Mouse (Mus musculus): ENCODE measurements around the gene Rom1.

Rom1 gene

GRCm38 (mm10) chr19:8941515-8942217 lies 12.5 kb upstream of the Rom1 start, which contains the start of gene Mta2:
Gene Mta2, plus strand, starts transcription at chr19:8941875.
- peak; percentile 98 for DNase-seq

DNA sequence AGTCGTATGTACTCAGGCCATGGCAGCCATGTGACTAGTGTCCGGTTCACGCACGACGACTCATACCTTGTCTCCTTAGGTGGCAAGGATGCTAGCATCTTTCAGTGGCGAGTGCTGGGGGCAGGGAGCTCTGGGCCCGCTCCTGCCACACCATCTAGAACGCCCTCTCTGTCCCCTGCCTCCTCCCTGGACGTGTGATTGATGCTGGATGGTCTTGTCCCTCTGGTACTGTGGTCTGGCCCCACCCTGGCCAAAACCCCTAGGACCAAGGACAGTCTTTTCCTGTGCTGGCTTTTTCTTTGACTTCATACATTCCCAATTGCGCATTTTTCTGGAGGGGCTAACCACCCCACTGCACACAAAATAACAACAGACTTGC lies 12.0 kb upstream of the Rom1 start:
- DNase-seq = no peak

DNA sequence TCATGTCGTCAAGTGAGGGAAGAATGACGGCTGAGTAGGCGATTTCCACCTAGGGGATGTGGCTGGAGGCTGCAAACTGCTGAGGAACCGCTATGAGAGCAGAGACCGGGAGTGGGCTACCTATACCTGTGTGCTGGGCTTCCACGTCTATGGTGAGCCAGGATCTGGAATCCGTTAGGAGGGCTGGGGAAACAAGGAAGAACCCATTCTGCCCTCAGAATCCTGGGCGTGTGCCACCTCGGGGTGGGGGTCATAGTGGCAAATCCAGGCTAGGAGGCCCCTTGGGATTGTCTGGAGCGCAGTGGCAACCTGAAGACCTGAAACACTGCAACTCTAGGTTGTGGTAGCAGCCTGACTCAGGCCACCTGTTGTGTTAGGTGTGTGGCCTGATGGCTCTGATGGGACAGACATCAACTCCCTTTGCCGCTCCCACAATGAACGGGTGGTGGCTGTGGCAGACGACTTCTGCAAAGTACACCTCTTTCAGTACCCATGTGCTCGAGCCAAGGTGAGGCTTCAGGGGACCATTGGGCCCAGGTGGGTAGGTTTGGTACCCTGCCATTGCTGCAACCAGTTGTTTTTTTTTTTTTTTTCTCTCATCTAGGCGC lies 11.5 kb upstream of the Rom1 start:
- no peak for DNase-seq

- DNase-seq = no peak
Observed at GRCm38 (mm10) chr19:8936736-8937135, 7.6 kb upstream of the Rom1 start.

- DNase-seq = no peak
Observed at GRCm38 (mm10) chr19:8930771-8931170, 1.6 kb upstream of the Rom1 start.

GRCm38 (mm10) chr19:8930117-8930516 lies 961 bp upstream of the Rom1 start:
- DNase-seq = no peak

- DNase-seq = no peak
Observed at GRCm38 (mm10) chr19:8928689-8929223, 400 bp downstream of the Rom1 start.

- DNase-seq = no peak
Observed at GRCm38 (mm10) chr19:8927891-8928525, 1.1 kb downstream of the Rom1 start.

- DNase-seq = peak; percentile 9
Observed at GRCm38 (mm10) chr19:8926766-8927165, 2.4 kb downstream of the Rom1 start.

GRCm38 (mm10) chr19:8921741-8922140 lies 7.4 kb downstream of the Rom1 start:
- no peak for DNase-seq

DNA sequence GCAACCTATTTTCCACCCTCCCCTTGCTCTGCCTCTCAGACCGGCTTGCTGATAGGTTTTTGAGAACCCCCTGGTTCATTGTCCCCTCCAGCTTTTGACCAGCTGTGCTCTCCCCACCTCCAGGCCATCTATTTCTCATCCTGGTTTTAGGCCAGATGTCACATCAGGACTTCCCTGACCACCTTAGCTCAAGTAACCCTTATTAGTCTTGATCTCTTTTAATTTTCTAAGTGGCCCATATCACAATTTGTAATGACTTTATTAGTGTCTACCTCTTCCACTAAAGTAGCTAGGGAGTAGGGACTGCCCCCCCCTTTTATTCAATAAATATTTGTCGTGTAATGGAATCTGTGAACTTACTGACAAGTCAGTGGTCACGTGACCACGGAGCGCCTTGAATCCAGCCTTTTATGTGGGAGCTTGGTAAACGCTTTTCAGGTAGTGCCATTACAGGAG lies 8.3 kb downstream of the Rom1 start:
- peak; percentile 47 for DNase-seq

- peak; percentile 97 for DNase-seq
Observed at GRCm38 (mm10) chr19:8920073-8920736, 9.0 kb downstream of the Rom1 start, which contains the start of gene B3gat3. Gene B3gat3, plus strand, starts transcription at chr19:8920374.

- no peak for DNase-seq
Observed at GRCm38 (mm10) chr19:8919684-8920072, 9.5 kb downstream of the Rom1 start.

GRCm38 (mm10) chr19:8919000-8919399 lies 10.2 kb downstream of the Rom1 start:
- DNase-seq = no peak

GRCm38 (mm10) chr19:8914212-8914611 lies 14.9 kb downstream of the Rom1 start:
- no peak for DNase-seq

GRCm38 (mm10) chr19:8911810-8912209 lies 17.3 kb downstream of the Rom1 start:
- no peak for DNase-seq

GRCm38 (mm10) chr19:8908531-8908930 lies 20.6 kb downstream of the Rom1 start:
- no peak for DNase-seq

DNA sequence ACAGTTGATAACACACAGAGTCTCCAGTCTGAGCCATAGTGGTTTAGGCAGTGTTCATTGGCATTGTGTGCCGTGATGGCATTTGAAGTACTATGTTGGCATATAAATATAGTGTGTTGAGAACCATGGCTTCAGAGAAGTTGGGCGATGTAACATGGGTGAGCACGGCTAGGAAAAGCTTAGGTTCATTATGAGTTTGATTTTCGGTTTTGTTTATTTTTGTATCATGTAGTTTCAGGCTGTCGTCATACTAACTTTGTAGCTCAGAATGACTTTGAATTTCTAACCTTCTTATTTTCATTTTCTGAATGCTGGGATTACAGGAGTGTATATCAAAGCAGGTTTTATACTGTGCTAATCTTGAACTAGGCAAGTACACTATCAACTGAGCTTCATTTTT lies 25.7 kb downstream of the Rom1 start:
- DNase-seq = no peak

DNA sequence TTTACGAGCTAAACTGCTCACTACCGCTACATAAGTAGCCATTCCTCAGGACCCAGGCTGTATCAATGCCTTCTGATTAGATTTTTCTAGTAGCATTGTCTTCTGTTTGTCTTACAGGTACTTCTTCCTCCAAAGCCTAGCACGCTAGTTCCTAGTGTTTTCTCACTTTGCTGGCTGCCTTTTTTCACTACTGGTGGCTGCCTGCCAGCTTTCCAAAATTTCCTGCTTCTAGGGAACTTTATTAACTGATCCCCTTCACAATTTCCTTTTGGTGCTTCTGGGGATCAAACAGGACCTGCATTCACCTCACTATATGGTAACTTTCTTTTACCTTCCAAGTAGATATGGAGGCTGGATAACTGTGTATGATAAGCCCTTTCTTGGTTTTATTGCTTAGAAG lies 30.1 kb downstream of the Rom1 start:
- no peak for DNase-seq

DNA sequence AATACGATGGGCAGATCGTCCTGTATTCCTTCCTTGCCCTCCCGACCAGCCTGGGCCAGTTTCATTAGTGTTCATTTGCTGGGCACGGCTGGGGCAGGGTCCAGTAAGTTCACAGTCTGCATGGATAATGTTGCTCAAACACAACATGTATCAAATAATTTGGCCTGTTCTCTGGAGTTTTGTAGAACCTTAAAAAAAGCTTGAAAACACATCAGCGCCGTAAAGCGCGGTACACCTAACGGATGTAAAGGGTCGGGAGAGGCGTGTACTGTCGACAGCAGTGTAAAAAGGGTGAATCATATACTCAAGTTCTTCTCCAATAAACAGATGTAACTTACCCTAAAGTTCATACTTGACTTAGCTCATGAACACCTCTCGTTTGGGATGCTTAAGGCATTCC lies 30.6 kb downstream of the Rom1 start:
- no peak for DNase-seq

DNA sequence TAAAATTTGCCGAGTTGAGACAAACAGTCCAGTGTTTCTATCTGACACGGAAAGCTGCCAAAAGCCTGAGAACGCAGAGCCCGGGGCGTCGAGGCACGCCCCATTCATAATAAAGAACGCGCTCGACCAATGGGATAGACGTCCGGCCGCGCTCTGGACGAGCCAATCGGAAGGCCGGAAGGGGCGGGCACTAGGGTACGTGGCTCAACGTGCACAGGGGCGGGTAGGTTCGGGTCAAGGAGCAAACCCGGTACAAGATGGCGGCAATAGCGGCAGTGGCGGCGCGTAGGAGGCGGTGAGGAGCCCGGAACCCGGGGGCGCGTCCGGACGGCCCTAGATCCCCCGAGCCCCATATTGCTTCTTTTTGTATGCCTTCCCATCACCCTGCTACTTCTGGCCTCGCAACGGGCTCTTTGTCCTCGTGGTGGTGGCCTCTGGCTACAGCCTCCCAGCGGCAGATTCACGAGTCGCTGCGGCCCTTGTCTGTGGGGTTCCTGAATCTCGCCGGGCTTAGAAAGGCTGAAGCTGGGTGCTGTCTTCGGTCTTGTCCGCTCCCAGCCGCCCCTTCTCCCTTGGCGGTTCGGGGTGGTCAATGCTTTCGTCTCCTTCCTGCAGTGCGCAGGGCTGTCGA lies 31.2 kb downstream of the Rom1 start, which contains the start of gene Ganab:
Ganab (plus strand) TSS at position 207 of the 631 bp plus-strand sequence.
- DNase-seq = peak; percentile 98

DNA sequence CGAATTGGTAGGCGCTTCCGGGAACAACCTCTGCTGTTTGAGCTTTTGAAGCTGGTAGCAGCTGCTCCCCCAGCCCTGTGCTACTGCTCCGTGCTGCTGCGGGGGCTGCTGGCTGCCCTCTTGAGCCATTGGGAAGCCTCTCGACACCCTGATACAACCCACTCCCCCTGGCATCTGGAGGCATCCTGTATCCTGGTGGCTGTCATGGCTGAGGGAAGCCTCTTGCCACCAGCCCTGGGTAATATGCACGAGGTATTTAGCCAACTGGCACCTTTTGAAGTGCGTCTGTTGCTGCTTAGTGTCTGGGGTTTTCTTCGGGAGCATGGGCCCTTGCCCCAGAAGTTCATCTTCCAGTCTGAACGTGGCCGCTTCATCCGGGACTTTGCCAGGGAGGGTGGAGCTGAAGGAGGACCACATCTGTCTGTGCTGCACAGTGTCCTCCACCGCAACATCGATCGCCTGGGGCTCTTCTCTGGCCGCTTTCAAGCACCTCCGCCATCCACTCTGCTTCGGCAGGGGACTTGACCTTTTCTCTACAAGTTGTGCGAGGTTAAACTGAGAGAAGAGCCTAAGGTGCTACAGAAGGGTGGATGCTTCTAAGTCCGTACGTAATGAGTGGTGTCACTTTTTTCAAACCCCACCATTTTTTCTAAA lies 31.8 kb downstream of the Rom1 start:
- peak; percentile 69 for DNase-seq

Measured in retina, postnatal 1 day (tissue).